Mouse (Mus musculus): Measurements from ENCODE around the gene Mrpl44.

Gene Mrpl44

DNA sequence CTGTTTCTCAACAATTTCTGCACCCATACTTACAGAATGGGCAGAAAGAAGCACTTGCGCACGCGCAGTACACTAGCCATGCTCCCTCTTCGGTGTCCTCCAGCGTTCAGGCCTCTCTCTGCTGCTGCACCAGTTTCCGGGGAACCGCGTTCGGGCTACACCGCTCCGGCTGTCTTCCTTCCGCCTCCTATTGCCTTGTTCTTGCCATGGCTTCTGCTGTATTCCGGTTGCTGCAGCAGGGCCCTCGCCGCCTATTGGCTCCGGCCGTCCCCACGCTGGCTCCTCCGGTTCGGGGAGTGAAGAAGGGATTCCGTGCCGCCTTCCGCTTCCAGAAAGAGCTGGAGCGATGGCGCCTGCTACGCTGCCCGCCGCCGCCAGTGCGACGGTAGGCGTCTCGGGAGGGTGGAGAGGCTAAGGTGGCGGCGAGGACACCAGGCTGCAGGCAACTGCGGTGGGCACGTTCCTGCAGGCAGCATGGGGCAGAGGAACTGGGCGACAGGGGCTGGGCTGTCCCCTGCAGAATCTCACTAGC, at the start of gene Mrpl44, which contains the start of gene Wdfy1:
Gene Mrpl44 (plus strand): TSS at position 92 of the 532 bp plus-strand sequence.
Gene Wdfy1 (minus strand): TSS at position 217 of the 532 bp plus-strand sequence.
- peak; percentile 94 for DNase-seq (ENCODE audit: low spot score)

DNA sequence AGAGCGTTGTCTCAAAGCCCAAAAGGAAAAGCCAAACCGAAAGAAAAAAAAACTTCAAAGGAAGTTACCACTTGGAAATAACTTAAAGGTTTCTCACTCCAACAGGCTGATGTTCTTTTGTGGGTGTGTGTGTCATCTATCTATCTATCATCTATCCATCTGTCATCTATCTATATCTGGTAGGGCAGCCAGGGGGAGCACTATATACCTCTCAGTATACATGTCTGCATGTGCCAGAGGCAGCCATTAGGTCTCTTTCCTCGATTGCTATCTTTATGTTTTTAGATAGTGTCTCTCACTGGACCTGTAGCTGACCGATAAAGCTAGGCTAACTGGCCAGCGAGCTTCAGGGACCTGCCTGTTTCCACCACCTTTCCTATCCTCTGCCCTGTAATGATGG, 41.0 kb upstream of the Mrpl44 start:
- DNase-seq (ENCODE audit: low spot score): no peak

DNA sequence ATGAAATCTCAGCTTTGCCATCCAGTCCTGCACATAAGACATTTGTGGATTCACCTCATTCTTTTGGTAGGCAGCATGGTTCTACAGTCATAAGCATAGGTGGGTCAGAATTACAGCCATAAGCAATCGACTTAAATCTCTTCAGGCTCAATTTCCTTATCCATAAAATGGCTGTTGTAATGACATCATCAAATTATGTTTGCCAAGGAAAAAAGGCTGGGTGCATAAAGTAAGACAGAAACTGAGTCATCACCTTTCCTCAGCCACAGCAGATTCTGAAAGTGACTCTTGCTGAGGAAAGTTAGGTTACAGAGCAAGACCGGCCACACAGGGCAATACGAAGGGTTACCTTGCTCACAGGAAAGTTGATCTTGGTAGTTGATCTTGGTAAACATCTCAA, 39.4 kb upstream of the Mrpl44 start:
- no peak for DNase-seq (ENCODE audit: low spot score)

DNA sequence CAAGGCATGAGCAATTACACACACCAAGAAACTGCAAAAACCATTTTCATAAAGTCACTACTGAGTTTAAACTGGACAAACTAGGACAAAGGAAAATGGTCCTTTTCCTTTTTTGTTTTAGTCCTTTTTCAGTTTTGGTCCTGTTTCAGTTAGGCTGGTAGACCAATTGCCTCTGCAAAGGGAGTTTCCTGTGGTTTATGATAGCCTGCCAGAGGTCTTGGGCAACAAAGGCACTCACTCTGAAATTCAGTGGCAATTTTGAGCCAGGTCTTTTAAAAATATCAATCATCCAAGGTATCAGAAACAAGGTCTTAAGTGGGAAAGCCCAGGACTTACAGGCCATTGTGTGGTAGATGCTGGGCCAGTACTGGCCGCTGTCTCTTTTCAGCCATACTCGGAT, 36.1 kb upstream of the Mrpl44 start:
- no peak for DNase-seq (ENCODE audit: low spot score)

DNA sequence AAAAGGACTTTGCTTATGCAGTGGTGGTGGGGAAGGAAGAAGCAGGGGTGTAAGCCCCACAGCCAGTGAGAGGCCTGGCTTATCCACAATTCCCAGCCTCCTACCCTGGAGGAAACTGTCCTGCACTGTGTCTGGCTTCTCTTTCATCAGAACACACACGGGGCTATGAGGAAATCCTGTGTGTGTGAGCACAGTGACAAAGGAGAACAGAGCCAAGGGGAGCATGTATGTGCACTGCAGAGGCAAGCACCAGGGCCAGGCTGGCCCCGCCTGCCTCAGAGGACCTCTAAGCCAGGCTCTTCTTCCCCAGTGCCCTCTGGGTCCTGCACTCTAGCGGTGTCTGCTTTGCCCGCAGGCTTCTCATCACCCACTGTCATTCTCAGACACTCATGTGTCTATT, 34.8 kb upstream of the Mrpl44 start:
- DNase-seq (ENCODE audit: low spot score): no peak

DNA sequence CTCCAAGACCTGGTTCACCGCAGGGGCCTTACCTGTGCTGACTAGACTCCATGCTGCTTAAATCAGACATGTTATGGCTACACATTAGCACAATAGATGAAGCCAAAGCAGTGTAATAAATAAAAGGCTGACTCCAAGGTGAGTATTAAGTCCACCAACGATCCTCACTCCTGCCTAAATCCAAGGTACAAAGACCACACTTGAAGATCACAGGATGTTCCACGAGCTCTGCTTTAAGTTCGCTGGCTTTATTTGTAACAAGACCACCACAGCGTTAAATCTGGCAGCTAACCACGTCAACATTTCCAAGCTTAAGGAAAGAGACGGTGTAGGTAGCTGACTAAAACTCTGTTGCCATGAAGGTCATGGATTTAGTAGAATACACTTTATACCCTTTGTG, 32.9 kb upstream of the Mrpl44 start:
- DNase-seq (ENCODE audit: low spot score): no peak

DNA sequence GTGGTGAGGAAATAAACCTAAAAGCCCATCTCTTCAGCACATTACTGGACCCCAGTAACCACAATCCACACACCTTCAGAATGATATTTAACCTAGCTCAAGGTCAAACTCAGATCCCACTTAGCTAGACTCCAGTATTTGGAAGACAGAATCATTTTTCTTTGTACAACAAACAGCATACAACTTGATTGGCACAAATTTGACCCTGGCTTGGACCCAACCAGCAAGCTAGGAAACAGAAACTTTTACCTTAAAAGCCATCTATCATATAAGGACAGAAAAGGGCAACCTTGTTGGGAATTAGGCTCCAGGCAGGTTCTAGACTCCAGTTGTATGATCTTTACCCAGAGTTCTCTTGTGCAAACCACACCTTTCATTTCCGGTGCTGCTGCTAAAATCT, 32.4 kb upstream of the Mrpl44 start:
- no peak for DNase-seq (ENCODE audit: low spot score)

DNA sequence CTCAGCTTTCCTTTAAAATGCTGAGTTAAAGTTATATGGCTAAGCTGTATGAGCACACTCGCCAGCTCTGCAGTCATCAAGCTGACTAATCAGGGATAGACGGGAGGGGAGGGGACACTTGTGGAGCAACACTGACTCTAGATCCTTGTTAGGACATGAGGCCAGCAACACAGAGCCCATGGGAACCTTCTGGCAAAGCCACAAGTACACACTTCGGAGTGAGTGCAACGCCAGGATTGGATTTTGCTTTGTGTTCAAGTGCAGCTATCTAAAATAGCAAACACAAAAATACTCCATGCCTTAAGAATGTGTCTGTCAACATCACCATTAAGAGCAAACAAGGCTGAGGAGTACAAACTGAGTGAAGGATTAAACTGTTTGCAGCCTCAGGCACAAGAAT, 29.8 kb upstream of the Mrpl44 start:
- no peak for DNase-seq (ENCODE audit: low spot score)

DNA sequence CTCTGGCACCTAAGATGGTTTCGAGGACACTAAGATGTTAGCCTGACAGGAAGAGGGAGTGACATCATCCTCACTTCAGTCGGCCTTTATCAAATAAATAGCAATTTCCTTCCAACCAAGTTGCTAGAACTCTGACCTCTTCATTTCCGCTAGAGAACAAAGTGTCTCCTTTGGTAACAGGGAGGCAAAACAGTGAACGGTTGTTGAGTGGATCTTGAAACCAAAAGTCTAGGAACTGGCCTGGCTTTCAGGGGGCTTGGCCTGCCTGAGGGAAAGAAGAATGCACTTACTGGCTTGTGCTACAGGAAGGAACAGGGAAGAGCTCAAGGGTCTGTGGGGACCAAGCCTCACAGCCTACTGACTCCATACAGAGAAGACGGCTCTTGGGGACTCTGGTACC, 24.6 kb upstream of the Mrpl44 start:
- DNase-seq (ENCODE audit: low spot score): no peak

DNA sequence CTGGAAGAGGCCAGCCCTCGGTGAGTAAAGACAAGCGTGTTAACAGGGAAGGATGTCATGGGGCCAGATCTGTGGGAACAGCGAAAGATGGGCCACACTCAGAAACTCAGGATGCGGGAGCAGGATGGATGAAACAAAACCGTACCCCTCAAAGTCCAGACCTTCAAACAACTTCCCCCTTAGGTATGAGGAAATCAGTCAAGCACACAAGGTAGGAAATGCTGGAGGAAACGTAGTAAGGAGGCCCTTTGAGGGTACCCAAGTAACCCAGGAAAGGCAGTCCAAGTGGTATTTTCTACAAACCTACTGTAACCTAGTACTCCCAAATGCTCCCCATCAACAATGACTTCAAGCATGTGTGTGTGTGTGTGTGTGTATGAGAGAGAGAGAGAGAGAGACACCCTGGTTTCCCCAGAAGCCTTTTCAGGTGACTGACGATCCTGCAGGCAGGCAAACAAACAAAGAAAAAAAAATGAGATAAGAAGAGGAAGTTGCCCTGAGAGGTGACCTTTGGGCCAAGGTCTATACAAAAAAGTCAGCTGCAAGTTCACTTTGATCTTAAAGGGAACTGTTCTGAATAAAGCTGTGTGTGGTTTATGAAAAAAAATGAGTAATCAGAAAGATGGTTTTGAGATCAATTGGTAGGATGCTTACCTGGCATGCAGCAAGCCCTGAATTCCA, 23.7 kb upstream of the Mrpl44 start:
- no peak for DNase-seq (ENCODE audit: low spot score)

DNA sequence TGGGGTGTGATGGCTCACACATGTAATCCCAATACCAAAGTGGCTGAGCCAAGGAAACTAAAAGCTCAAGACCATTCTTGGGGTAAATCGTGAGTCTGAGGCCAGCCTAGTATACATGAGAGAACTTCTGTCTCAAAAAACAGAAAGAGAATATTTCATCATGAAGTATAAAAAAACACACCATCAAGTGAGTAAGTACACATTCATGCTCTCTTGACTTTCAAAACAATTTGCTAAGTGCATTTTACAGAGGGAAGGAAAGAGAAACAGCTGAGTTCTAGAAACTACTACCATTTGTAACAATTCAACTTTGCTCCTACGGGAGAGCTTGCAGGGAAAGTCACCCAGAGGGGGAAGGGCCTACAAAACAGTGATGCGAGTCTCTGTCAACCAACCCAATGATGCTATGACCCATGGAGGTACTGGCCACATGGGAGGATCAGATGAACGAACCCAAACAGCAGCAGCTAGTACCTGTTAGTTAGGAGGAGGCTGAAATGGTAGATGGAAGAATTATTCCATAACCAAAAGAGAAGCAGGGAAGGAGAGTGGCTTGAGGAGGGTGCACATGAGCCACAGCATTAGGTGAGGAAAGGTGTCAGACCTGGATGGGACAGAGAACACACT, 23.0 kb upstream of the Mrpl44 start:
- no peak for DNase-seq (ENCODE audit: low spot score)

DNA sequence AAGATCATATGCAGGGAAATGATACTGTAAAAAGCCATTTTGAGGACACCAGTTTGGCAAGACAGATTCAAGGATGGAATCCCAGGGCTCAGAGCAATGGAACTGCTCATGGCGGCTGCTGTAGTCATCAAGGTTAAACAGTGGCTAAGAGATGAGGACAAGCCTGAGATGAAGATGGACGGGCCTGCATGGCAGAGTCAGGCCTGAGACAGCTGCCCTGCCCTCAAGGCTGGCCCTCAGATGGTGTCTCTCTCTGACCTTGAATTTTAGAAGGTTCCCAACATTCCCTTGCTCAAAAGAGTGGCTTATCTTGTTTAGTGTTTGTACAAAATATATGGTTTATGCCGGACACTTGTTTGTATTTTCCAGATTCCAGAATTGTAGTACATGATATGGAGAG, 22.4 kb upstream of the Mrpl44 start:
- no peak for DNase-seq (ENCODE audit: low spot score)

DNA sequence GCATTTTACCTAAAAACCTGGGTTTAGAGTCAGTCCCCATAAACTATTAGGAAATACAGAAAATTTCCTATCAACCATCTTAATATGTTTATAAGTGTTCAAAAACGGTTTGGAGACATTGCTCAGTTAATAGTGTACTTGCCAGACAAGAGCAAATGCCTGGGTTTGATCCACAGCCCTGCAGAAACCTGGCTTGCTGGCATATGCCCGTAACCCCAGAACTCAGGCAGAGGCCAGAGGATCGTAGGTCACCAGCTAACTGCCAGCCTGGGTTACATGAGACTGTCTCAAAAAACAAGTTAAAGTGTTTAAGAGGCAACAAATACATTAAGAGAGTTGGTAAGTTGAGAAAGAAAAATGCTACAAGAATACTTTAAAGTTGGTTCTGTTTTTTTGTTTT, 20.9 kb upstream of the Mrpl44 start:
- DNase-seq (ENCODE audit: low spot score): no peak

DNA sequence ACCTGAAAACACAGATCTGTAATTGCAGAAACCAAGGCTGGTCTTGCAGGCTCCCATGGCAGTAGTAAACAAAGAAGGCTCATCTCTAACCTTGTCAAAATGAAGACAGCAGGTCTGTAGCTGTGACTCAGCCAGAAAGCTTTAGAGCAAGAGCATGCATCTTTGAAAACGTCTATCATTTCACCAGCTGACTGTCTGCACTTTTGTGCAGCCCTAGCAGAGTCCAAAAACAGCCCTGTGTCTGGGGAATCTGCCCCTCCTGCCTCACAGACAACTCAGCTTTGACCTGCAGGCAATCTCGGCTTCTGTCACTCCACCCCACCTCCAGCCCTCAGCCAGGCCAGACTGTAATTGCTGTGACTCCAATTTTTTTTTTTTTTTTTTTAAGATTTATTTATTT, 20.4 kb upstream of the Mrpl44 start:
- peak; percentile 21 for DNase-seq (ENCODE audit: low spot score)

DNA sequence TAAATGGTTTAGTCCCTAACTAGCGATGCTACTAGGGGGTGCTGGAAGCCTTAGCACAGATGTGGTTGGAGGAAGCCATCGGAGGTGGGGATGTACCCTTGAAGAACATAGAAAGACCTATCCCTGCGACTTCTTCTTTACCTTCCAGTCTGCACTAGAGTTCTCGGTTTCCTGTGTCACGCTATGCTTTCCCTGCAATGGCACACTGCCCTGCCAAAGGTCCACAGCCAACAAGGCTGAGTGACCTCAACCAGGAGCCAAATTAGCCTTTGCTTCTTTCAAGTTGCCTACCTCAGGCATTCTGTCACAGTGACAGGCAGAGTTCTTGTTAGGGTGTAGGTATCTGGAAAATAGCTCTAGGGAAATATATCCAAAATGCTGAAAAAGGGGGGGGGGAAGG, 19.4 kb upstream of the Mrpl44 start:
- DNase-seq (ENCODE audit: low spot score): no peak

DNA sequence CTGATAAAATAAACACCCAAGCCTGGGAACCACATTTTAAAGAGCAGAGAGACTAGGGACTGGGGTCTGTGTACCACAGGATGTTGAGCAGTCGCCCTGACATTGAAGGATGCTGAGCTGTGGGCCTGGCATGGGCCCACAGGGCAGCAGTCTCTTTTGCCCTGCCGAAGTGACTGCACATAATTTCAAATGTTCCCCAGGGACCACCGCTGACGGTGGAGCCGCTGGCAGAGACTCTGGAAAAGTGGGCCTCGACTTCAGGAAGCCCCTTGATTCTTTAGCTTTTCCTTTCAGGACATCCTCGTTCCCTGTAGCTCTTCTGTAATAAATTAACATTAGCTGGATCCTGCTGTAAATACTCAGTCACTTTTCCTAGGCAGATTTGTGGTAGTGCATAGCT, 18.7 kb upstream of the Mrpl44 start:
- DNase-seq (ENCODE audit: low spot score): peak; percentile 16

DNA sequence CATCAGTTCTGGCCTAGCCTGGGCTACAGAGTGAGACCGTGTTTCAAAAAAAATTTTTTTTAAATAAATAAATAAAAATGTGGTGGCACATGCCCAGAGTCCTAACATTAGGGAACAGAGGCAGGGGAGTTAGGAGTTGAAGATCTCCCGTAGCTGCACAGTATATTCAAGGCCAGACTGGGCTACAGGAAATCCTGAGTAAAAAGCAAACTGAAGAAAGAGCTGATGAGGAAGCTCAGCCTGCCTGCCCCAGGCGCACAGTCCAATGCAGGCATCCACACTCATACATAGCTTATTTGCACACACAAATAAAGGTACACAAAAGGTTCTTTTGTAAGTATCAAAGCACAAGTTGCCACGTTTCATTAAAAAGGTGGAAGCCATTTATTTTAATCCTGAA, 18.2 kb upstream of the Mrpl44 start:
- DNase-seq (ENCODE audit: low spot score): no peak

DNA sequence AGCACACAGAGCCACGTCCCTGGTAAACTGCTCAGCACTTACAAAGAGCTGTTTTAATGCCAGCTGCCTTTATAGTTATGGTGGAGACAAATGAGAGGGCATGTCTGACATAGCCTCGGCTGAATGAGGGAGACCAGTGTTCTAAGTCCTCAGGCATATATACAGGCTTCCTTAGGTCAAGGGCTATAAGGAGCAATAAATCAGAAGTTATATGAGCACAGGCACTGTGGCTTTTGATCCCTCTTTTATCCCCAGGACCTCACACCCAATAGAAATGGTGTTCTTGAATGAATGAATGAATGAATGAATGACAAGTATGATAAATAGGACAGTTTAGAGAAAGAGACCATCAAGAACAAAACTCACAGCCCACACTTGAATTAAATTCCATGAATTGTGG, 16.8 kb upstream of the Mrpl44 start:
- no peak for DNase-seq (ENCODE audit: low spot score)

DNA sequence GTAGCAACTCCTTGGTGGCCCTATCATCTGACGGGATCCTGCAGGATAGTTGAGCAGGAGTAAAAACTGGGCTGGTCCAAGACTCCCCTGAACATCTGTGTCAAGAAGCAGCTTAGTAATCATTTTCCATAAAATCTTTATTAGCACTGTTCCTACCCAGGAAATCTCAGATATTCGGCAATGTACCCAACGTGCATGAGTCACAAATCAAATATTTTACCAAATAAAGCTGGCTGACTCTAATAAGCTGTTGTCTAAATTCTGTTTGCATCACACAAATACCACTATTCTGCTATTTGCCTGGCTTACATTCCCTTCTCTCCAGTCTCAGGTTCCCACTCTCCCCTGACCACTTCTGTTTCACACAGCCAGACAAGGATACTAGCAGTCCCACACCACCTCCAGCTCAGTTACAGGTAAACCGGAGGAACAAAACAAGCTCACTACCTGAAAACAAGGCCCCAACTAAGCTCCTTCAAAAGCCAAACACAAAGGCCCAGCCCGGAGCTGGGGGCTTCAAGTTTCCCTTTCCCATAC, 16.3 kb upstream of the Mrpl44 start:
- no peak for DNase-seq (ENCODE audit: low spot score)

DNA sequence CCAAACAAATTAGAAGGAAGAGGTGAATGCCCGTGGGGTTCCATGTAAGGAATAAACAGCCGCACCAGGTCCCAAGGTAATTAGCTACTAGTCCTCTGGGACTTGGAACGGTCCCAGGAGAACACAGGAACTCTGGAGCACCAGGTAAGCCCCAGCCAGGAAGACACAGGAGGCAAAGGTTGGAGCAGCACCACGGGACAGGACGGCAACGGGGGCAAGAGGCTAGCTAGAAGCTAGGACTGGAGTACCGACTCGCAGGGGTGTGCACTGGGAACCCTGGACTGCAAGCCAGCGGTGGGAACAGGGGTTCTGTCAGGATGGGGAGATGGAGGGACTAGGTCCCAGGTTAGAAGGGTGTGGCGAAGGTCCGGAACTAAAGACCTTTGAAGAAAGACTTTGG, 15.2 kb upstream of the Mrpl44 start:
- peak; percentile 30 for DNase-seq (ENCODE audit: low spot score)

DNA sequence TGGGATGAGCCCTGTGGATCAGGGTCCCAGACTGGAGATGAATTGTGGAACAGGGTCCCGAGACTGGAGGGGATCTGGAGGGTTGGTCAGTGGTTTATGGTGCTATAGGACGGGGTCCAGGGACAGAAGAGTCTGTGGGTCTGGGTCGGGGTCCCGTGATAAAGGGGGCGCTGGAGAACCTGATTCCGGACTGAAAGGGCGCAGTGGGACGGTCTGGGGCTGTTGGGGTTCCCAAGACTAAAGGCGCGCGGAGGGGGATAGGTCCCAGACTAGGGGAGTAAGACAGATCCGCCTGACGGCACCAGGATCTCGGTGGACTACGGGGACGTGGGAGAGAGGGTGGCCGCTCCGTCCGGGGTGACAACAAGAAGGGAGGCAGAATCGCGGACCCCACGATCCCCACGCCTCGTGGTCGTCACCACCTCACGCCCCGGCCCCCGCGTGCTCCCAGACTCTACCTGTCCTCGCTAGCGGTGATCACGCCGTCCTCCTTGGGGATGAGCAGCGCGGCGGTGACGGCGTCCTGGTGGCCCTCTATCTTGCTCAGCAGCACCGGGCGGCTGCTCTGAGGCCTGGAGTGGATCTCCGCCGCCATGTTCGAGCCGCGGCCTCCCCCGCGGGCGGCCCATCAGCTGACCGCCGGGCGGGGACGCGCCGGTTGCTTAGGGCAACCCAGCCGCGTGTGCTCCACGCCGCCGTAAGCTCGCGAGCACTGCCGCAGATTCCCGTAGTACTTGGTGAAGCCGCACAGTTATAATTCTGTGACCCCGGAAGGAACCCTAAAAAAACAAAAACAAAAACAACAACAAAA, 14.5 kb upstream of the Mrpl44 start:
- peak; percentile 90 for DNase-seq (ENCODE audit: low spot score)

DNA sequence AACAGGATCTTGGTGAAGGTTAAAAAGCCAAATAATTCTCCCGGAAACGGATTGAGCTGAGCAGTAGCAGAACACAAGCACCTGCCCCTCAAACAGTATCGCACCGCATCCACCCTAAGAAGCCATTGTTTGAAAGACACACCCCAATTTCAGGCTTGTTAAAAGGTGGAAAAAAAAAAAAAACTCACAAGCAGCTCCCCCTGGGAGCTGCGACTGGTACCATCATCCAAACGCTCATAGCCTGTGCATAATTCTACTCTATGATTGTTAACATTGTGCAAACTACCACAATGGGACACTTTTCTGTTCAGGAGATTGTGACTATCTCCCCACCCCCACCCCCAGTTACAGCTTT, 13.9 kb upstream of the Mrpl44 start:
- DNase-seq (ENCODE audit: low spot score): no peak
